Mouse (Mus musculus) forebrain, embryonic 13.5 days (tissue): Measurements from ENCODE around the gene Xpot. TPM values are rescaled to one million over a fixed set of nuclear protein-coding genes. Genes with fewer than 3 reads are reported as not detected.

Experiments
- ATAC-seq: fragments of 200-750 bp; cut with Nextera tagmentation; 2 replicates; pipeline ENCODE4 v1.8.0; 2017
- H3K27ac ChIP-seq: fragments of 300-500 bp; sonication (generic); 2 replicates; pipeline ENCODE4 v1.5.1; 2015; ENCODE audit warnings: inconsistent platforms, mild to moderate bottlenecking, moderate library complexity
- H3K27me3 ChIP-seq: fragments of 300-500 bp; sonication (generic); 2 replicates; pipeline ENCODE4 v1.6.1; 2015; ENCODE audit warnings: mild to moderate bottlenecking, inconsistent platforms
- H3K36me3 ChIP-seq: fragments of 300-500 bp; sonication (generic); 2 replicates; pipeline ENCODE4 v1.6.1; 2015; ENCODE audit warnings: mild to moderate bottlenecking, inconsistent platforms; ENCODE audit not compliant: poor library complexity, severe bottlenecking
- H3K4me1 ChIP-seq: fragments of 300-500 bp; sonication (generic); 2 replicates; pipeline ENCODE4 v1.6.1; 2015; ENCODE audit warnings: inconsistent platforms
- H3K4me2 ChIP-seq: fragments of 300-500 bp; sonication (generic); 2 replicates; pipeline ENCODE4 v1.6.1; 2015; ENCODE audit warnings: inconsistent platforms, mild to moderate bottlenecking, moderate library complexity
- H3K4me3 ChIP-seq: fragments of 300-500 bp; sonication (generic); 2 replicates; pipeline ENCODE4 v1.5.1; 2015; ENCODE audit warnings: mild to moderate bottlenecking, inconsistent platforms
- H3K9ac ChIP-seq: fragments of 300-500 bp; sonication (generic); 2 replicates; pipeline ENCODE4 v1.6.1; 2015; ENCODE audit warnings: mild to moderate bottlenecking, inconsistent platforms
- H3K9me3 ChIP-seq: fragments of 300-500 bp; sonication (generic); replicated peaks from 2 replicates; pipeline ENCODE4 v1.6.1; 2016; ENCODE audit warnings: inconsistent platforms
- WGBS: fragments of 180-500 bp; shearing (Covaris S2); methylation state at CpG from one replicate; pipeline ENCODE4 v1.1.7; 2015; 5-methylcytosine and 5-hydroxymethylcytosine counted together
- polyA plus RNA-seq: library from polyadenylated mRNA; unstranded; fragments of >200 nt; fragmentation: Nextera tagmentation; extraction: Ambion mirVana; gene quantifications from 2 replicates; pipeline ENCODE4 v1.2.1, GENCODE M21; 2015

Xpot gene
- polyA plus RNA-seq, 1 experiment from 2014 or later: 37.9 TPM

DNA sequence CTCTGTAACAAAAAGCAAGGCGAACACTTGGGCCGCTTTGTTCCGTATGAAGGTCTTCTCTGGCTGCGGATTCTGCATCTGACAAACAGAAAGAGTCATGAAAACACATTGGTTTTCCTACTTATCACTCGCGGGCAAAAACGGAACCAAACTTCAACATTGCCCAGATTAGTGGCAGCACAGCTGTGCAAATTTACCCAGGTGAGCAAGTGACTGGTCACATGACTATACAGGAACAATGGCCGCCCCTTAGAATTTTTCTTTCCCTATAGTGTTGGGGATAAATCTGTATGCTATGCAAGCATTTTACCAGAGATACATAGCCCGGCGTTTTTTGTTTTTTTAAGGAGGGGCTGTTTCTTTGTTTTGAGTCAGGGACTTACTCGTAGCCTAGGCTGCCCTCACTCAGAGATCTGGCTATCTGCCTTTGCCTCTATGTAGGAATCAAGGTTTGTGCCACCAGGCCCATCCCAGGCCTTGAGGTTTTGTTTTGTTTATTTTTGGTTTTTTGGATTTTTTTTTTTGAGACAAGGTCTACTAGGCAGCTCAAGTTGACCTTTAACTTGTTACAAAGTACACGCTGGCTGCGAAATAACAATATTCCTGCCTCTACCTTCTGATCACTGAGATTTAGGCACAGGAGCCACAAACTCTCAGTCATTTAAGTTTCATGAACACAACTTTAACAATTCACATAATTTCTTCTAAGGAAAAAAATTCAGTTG is 10.8 kb downstream of the Xpot start:
- no peaks in the 10 kb centered on the region for H3K27me3 ChIP-seq
- WGBS: 95% methylated on average over 13 of the region's 13 CpGs
- H3K4me2 ChIP-seq: no peak overlapping the region
- no peaks in the 10 kb centered on the region for H3K9me3 ChIP-seq
- peaks cover 84% of the 10 kb centered on the region for H3K36me3 ChIP-seq
- H3K9ac ChIP-seq: no peak overlapping the region
- H3K4me3 ChIP-seq: no peak overlapping the region
- no peaks in the 10 kb centered on the region for H3K4me1 ChIP-seq
- ATAC-seq: no peak
- H3K27ac ChIP-seq: no peak overlapping the region

DNA sequence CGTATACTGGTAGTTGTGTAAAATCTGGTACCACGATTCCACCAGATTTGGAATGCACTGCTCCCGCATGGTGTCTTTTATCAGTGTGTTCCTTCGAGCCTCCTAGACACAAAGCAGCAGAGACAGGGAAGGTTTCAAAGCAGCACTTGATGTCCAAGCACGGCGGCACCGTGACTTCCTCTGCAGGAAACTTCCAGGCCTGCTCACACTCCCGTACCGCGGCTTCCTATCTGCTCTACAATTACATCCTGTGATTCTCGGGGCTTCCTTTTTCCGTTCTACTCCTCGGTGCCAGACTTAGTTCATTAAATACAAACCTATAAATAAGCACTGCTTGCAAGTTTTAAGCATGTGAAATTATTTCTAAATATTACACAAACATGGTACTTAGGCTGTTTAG is 12.6 kb downstream of the Xpot start:
- H3K4me1 ChIP-seq: no peaks in the 10 kb centered on the region
- no peak for ATAC-seq
- no peak overlapping the region for H3K9ac ChIP-seq
- 0 out of 2 replicates have a peak, but pooled peaks cover 3% of the 10 kb centered on the region for H3K9me3 ChIP-seq
- H3K36me3 ChIP-seq: peaks cover 85% of the 10 kb centered on the region
- no peak overlapping the region for H3K27ac ChIP-seq
- WGBS: 95% methylated on average over 13 of the region's 13 CpGs
- H3K4me3 ChIP-seq: no peak overlapping the region
- H3K27me3 ChIP-seq: no peaks in the 10 kb centered on the region
- no peak overlapping the region for H3K4me2 ChIP-seq

- WGBS: 92% methylated on average over 6 of the region's 6 CpGs
- H3K4me2 ChIP-seq: no peak overlapping the region
Measured at GRCm38 (mm10) chr10:121612448-121612847, 13.7 kb downstream of the Xpot start.

DNA sequence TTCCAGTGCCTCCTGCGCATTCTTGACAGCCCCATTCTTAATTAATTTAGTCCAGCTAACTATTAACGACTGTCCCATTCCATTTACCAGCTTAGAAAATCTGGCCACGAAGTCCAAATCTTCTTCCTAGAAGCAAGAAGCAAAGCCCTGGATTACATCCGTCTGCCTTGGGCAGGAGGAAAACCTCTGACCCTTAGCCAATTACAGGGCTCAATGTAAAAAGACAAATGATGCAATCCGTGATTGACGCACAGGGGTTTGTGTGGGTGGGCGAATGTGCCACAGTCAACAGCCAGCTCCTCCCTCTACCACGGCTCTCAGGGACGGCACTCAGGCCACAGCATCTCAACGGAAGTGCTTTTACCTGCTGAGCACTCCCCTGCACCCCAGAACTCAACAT is 14.5 kb downstream of the Xpot start:
- Histone ChIP-seq H3K27me3 (no peaks in the 10 kb centered on the region), H3K36me3 (peaks cover 84% of the 10 kb centered on the region)

More at GRCm38 (mm10) chr10:121612448-121612847, 13.7 kb downstream of the Xpot start:
- Histone ChIP-seq H3K9ac (no peak overlapping the region), H3K27me3 (no peaks in the 10 kb centered on the region), H3K36me3 (peaks cover 84% of the 10 kb centered on the region), H3K9me3 (0 out of 2 replicates have a peak, but pooled peaks cover 3% of the 10 kb centered on the region), H3K27ac (no peak overlapping the region), H3K4me3 (no peak overlapping the region), H3K4me1 (no peaks in the 10 kb centered on the region)
- ATAC-seq: no peak

DNA sequence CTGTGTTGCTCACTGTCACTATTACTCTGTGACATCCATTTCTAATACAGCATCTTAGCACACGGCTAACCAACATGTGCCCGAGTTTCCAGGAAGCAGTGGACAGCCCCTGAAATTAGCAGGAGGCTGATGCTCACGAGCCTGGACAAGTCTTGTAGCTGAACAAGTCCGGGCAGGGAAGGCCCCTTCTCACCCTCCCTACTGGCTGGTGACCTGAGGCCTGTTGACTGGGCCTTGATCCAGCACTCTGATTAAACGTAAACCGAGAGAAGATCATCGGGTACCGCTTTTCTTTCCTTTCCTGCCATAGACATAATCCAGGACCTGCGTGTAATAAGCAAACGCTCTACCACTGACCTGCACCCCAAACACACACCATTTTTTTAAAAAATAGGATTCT is 18.0 kb downstream of the Xpot start:
- Histone ChIP-seq H3K27me3 (no peaks in the 10 kb centered on the region), H3K9me3 (0 out of 2 replicates have a peak, but pooled peaks cover 3% of the 10 kb centered on the region), H3K36me3 (peaks cover 89% of the 10 kb centered on the region), H3K27ac (no peak overlapping the region), H3K4me3 (no peak overlapping the region), H3K9ac (no peak overlapping the region), H3K4me1 (no peaks in the 10 kb centered on the region), H3K4me2 (no peak overlapping the region)
- 93% methylated on average over 10 of the region's 10 CpGs for WGBS
- ATAC-seq: no peak

More for the DNA sequence above, 14.5 kb downstream of the Xpot start:
- Histone ChIP-seq H3K9me3 (0 out of 2 replicates have a peak, but pooled peaks cover 3% of the 10 kb centered on the region), H3K27ac (no peak overlapping the region), H3K4me3 (no peak overlapping the region), H3K4me1 (no peaks in the 10 kb centered on the region), H3K9ac (no peak overlapping the region), H3K4me2 (no peak overlapping the region)
- WGBS: 59% methylated on average over 10 of the region's 10 CpGs
- ATAC-seq: no peak

DNA sequence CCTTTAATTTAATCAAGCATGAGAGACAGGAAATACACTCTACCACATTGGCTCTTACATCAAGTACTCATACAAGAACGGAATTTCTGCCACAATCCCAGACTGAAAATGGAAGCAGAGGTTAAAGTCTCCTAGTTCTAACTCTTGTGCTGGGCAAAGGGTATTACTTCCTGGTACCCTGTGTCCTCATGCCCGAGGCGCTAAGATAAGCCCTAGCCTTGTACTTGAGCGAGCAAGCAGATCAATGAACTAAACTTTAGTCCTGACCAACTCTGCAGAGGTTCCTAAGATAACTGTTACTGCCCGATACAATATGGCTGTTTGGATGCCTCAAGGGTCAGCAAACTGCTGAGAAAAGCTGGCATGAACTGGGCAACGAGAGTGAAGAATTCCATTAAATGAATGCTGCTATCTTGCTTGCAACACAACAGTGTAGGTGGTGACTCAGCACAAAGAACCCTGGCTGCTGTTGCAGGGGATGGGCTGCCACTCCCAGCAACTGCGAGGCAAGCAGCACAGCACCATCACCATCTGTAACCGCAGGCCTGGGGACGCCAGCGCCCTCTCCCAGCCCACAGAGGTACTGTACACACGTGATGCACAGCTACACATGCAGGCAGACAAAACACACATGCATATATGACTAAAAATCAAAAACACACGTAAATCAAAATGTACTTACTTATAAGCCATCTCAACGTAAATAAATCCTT is 21.3 kb downstream of the Xpot start:
- no peak overlapping the region for H3K4me3 ChIP-seq
- no peak for ATAC-seq
- no peaks in the 10 kb centered on the region for H3K27me3 ChIP-seq
- H3K9ac ChIP-seq: no peak overlapping the region
- peaks cover 93% of the 10 kb centered on the region for H3K36me3 ChIP-seq
- H3K4me2 ChIP-seq: no peak overlapping the region
- H3K9me3 ChIP-seq: 0 out of 2 replicates have a peak, but pooled peaks cover 3% of the 10 kb centered on the region
- WGBS: 96% methylated on average over 13 of the region's 13 CpGs
- H3K27ac ChIP-seq: no peak overlapping the region
- H3K4me1 ChIP-seq: no peaks in the 10 kb centered on the region

- peaks cover 97% of the 10 kb centered on the region for H3K36me3 ChIP-seq
- WGBS: 91% methylated on average over 4 of the region's 4 CpGs
- H3K4me2 ChIP-seq: no peak overlapping the region
- no peak overlapping the region for H3K9ac ChIP-seq
- no peaks in the 10 kb centered on the region for H3K27me3 ChIP-seq
- H3K4me1 ChIP-seq: no peaks in the 10 kb centered on the region
- H3K4me3 ChIP-seq: no peak overlapping the region
- no peak for ATAC-seq
- H3K27ac ChIP-seq: no peak overlapping the region
- H3K9me3 ChIP-seq: no peaks in the 10 kb centered on the region
Measured at GRCm38 (mm10) chr10:121603556-121603955, 22.6 kb downstream of the Xpot start.

DNA sequence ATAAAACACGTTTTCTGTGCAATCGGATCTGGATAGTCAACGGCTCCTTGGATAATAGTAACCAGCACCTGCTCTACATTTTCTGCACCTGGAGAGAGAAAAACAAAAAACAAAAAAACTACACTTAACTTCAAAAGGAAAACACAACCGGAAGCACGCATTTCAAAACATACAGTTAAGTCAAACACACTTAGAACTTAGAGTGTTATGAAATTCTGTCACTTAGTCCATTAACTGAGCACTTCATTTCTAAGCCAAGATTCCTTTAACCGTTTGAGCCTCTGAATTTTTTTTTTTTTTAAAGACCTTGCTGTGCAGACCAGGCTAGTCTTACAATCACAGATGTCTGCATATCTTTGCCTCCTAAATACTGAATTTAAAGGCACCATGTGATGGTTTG is 24.9 kb downstream of the Xpot start:
- no peak overlapping the region for H3K9ac ChIP-seq
- H3K4me3 ChIP-seq: no peak overlapping the region
- no peak for ATAC-seq
- H3K4me2 ChIP-seq: no peak overlapping the region
- H3K27me3 ChIP-seq: no peaks in the 10 kb centered on the region
- no peak overlapping the region for H3K27ac ChIP-seq
- H3K9me3 ChIP-seq: no peaks in the 10 kb centered on the region
- H3K36me3 ChIP-seq: peaks cover 97% of the 10 kb centered on the region
- 89% methylated on average over 6 of the region's 6 CpGs for WGBS
- H3K4me1 ChIP-seq: no peaks in the 10 kb centered on the region

- no peaks in the 10 kb centered on the region for H3K27me3 ChIP-seq
- 91% methylated on average over 9 of the region's 9 CpGs for WGBS
Measured at GRCm38 (mm10) chr10:121596580-121596979, 29.6 kb downstream of the Xpot start.

GRCm38 (mm10) chr10:121591106-121591505 is 35.0 kb downstream of the Xpot start:
- WGBS: 92% methylated on average over 14 of the region's 14 CpGs
- Histone ChIP-seq H3K9me3 (no peaks in the 10 kb centered on the region), H3K27me3 (no peaks in the 10 kb centered on the region), H3K4me3 (no peak overlapping the region), H3K4me1 (no peaks in the 10 kb centered on the region), H3K36me3 (peaks cover 49% of the 10 kb centered on the region), H3K4me2 (no peak overlapping the region), H3K9ac (no peak overlapping the region), H3K27ac (no peak overlapping the region)
- ATAC-seq: no peak

More at GRCm38 (mm10) chr10:121596580-121596979, 29.6 kb downstream of the Xpot start:
- no peak overlapping the region for H3K4me3 ChIP-seq
- H3K4me1 ChIP-seq: no peaks in the 10 kb centered on the region
- no peaks in the 10 kb centered on the region for H3K9me3 ChIP-seq
- no peak overlapping the region for H3K27ac ChIP-seq
- no peak overlapping the region for H3K4me2 ChIP-seq
- no peak for ATAC-seq
- peaks cover 88% of the 10 kb centered on the region for H3K36me3 ChIP-seq
- no peak overlapping the region for H3K9ac ChIP-seq

DNA sequence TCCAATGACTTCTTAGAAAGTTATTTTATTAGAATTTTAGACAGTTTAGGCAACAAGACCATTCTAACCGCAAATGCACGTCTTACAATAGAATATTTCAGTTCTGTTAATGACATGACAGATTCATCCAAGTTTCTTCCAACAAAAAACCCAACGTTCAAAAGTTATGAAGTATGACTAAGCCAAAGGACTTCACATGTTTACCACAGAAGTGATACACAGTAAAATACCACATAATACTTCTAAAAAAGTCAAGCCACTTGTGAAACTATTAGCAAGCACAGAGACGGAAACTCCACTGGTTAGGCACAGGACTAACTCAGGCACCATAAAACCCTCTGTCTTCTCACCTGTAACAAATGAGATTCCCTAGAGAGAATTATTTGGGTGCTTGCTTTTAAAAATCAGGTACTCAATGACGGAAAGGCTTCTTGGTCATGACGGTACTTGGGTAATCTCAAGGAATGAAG is 38.7 kb downstream of the Xpot start:
- ATAC-seq: no peak
- 71% methylated on average over 6 of the region's 6 CpGs for WGBS
- H3K4me2 ChIP-seq: peak overlapping the region; percentile 83
- peak overlapping the region; percentile 93; the same call in 1 of the 2 replicates for H3K9ac ChIP-seq
- H3K4me1 ChIP-seq: peaks cover 14% of the 10 kb centered on the region
- no peaks in the 10 kb centered on the region for H3K27me3 ChIP-seq
- H3K36me3 ChIP-seq: peaks cover 37% of the 10 kb centered on the region
- no peak overlapping the region for H3K27ac ChIP-seq
- H3K4me3 ChIP-seq: peak overlapping the region; percentile 88
- no peaks in the 10 kb centered on the region for H3K9me3 ChIP-seq

GRCm38 (mm10) chr10:121586675-121587370 is 39.3 kb downstream of the Xpot start, which contains the start of gene Tbk1:
TSS of gene Tbk1 (minus strand) at chr10:121586787.
- H3K27me3 ChIP-seq: no peaks in the 10 kb centered on the region
- H3K4me1 ChIP-seq: peaks cover 14% of the 10 kb centered on the region
- H3K36me3 ChIP-seq: peaks cover 37% of the 10 kb centered on the region
- WGBS: under 1% methylated on average over 50 of the region's 58 CpGs
- peak within 1 kb of the TSS; percentile 83 for H3K4me2 ChIP-seq
- H3K9ac ChIP-seq: peak within 1 kb of the TSS; percentile 93
- no peak within 1 kb of the TSS for H3K27ac ChIP-seq
- H3K9me3 ChIP-seq: no peaks in the 10 kb centered on the region
- H3K4me3 ChIP-seq: peak within 1 kb of the TSS; percentile 88
- peak; percentile 99 for ATAC-seq
